Mouse (Mus musculus): ENCODE results near the gene 4930579F01Rik.

GRCm38 (mm10) chr3:138224363-138224954 lies 30.8 kb upstream of the 4930579F01Rik start:
- TF ChIP-seq CTCF (IDR thresholded peaks at IDR 0.05; ENCODE audit: extremely low read depth, insufficient read length, insufficient replicate concordance, low read depth, low read length) (no peak), POLR2A (IDR thresholded peaks at IDR 0.05; ENCODE audit: low read depth, low read length) (no peak)

All from small intestine, adult 2 months (tissue).